Mouse (Mus musculus) R1 (cell line): Measurements from ENCODE around the gene Ror2.
A peak's percentile ranks its signal among the peaks of the same experiment; 100 is the strongest.

Source experiments
- DNase-seq: peaks from one replicate; pipeline ENCODE4 v3.0.0-alpha.2; 2018; ENCODE audit warnings: low read depth, low spot score

Gene Ror2

GRCm38 (mm10) chr13:53274771-53275170, 11.2 kb downstream of the Ror2 start:
- DNase-seq: no peak

- DNase-seq: no peak
These were observed 14.3 kb downstream of the Ror2 start for GRCm38 (mm10) chr13:53271595-53271994.

GRCm38 (mm10) chr13:53270549-53270948, 15.4 kb downstream of the Ror2 start:
- DNase-seq: peak; percentile 37

GRCm38 (mm10) chr13:53268541-53268940, 17.4 kb downstream of the Ror2 start:
- DNase-seq: no peak

- DNase-seq: no peak
These were observed 18.1 kb downstream of the Ror2 start for GRCm38 (mm10) chr13:53267849-53268248.

- DNase-seq: no peak
These were observed 18.8 kb downstream of the Ror2 start for GRCm38 (mm10) chr13:53267155-53267554.

- DNase-seq: no peak
These were observed 19.4 kb downstream of the Ror2 start for GRCm38 (mm10) chr13:53266543-53266951.

GRCm38 (mm10) chr13:53264896-53265295, 21.0 kb downstream of the Ror2 start:
- DNase-seq: peak; percentile 65

- no peak for DNase-seq
These were observed 23.2 kb downstream of the Ror2 start for GRCm38 (mm10) chr13:53262509-53263250.

- DNase-seq: peak; percentile 69
These were observed 24.7 kb downstream of the Ror2 start for GRCm38 (mm10) chr13:53261106-53261771.

GRCm38 (mm10) chr13:53258943-53259342, 27.0 kb downstream of the Ror2 start:
- no peak for DNase-seq

- no peak for DNase-seq
These were observed 27.4 kb downstream of the Ror2 start for GRCm38 (mm10) chr13:53258497-53258896.

GRCm38 (mm10) chr13:53253255-53253654, 32.7 kb downstream of the Ror2 start:
- DNase-seq: no peak

GRCm38 (mm10) chr13:53248586-53249401, 37.1 kb downstream of the Ror2 start:
- DNase-seq: no peak

- no peak for DNase-seq
These were observed 37.8 kb downstream of the Ror2 start for GRCm38 (mm10) chr13:53248080-53248479.

GRCm38 (mm10) chr13:53247175-53247574, 38.7 kb downstream of the Ror2 start:
- DNase-seq: no peak

- no peak for DNase-seq
These were observed 41.8 kb downstream of the Ror2 start for GRCm38 (mm10) chr13:53244151-53244550.

GRCm38 (mm10) chr13:53237455-53237854, 48.5 kb downstream of the Ror2 start:
- DNase-seq: no peak

GRCm38 (mm10) chr13:53236434-53237401, 49.2 kb downstream of the Ror2 start:
- DNase-seq: no peak

GRCm38 (mm10) chr13:53235953-53236352, 50.0 kb downstream of the Ror2 start:
- no peak for DNase-seq

GRCm38 (mm10) chr13:53234844-53235243, 51.1 kb downstream of the Ror2 start:
- DNase-seq: peak; percentile 97
